Mouse (Mus musculus): Measurements from ENCODE around the gene Tnni1. TPM values are rescaled to one million over a fixed set of nuclear protein-coding genes. Genes with fewer than 3 reads are reported as not detected.

Tnni1 gene
- 3,602 and 4,207 TPM in 2 replicates for polyA plus RNA-seq (2015; fragmentation: Nextera tagmentation; extraction: Ambion mirVana)

DNA sequence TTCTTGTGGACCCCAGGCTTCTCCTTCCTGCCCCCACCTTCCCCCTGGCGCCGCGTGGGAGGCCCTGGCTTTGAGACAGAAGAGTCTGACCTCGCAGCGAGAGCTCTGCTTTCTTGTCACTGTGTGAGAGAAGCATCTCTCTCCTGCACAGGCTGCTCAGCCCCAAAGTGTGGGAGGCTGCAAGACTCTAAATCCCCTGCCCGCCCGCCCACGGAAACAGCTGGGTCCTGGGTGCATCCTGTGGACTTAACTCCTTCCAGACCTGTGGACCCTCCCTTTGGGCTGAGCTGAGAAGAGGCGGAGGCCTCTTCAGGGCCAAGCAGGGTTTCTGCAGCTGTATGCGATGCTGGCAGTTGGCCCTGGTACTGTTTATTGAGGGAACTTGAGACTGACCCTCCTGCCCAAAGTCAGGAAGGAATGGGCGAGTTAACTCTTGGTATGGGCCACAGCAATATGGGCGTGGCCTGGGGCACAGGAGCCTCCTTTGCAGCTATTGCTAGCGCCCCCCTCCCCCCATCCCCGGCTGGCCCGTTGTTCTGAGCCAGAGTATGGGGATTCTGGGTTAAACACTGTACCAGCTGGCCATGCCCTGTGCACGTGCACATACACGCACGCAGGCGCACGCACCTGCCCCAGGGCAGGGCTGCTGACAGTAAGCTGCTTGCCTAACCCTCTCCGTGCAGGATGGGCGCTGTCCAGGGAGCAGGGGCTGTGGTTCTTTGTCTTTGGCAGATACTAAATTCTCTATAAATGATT, at the start of gene Tnni1:
TSS of gene Tnni1 (plus strand) at position 655 of the 756 bp plus-strand sequence.
- H3K9me3 ChIP-seq: no peaks in the 10 kb centered on the region
- 29% methylated on average over 22 of the region's 22 CpGs for WGBS
- peak within 1 kb of the TSS; percentile 53 for H3K27ac ChIP-seq (replicated peaks)
- no peaks in the 10 kb centered on the region for H3K36me3 ChIP-seq
- H3K4me3 ChIP-seq: no peak within 1 kb of the TSS
- H3K9ac ChIP-seq: peak within 1 kb of the TSS; percentile 60
- H3K4me2 ChIP-seq: peak within 1 kb of the TSS; percentile 38
- no peak for ATAC-seq (ENCODE audit: extremely low read depth, insufficient number of reproducible peaks, low FRiP score, low TSS enrichment)
- H3K4me1 ChIP-seq: peaks cover 45% of the 10 kb centered on the region
- peaks cover 7% of the 10 kb centered on the region; the same call in 1 of the 2 replicates for H3K27me3 ChIP-seq (replicated peaks)

GRCm38 (mm10) chr1:135729821-135730220, 49.4 kb upstream of the Tnni1 start:
- 9% methylated on average over 4 of the region's 4 CpGs for WGBS

DNA sequence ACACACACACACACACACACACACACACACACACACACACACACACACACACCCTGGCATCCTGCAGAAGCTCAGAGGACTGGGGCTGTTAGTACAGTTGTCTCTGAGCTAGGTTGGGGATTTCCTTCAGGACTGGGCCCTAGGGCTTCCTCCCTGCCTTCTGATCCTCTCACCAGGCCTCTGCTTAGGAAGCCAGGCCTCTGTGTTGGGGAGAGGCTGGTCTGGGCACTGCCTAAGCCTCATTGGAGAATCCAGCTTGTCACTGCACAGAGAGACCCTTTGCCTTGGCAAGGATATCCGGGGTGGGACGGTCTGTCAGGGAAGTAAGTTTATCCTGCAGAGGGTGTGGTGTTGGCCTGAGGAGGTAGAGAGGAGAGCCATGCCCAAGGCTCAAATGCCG, 48.9 kb upstream of the Tnni1 start:
- no peak for ATAC-seq (ENCODE audit: extremely low read depth, insufficient number of reproducible peaks, low FRiP score, low TSS enrichment)
- H3K36me3 ChIP-seq: no peaks in the 10 kb centered on the region; the same call in 1 of the 2 replicates
- peak overlapping the region; percentile 98 for H3K27ac ChIP-seq (replicated peaks)
- H3K9me3 ChIP-seq: no peaks in the 10 kb centered on the region
- WGBS: 8% methylated on average over 3 of the region's 3 CpGs
- peak overlapping the region; percentile 87 for H3K4me2 ChIP-seq
- H3K27me3 ChIP-seq (replicated peaks): no peaks in the 10 kb centered on the region
- peak overlapping the region; percentile 86 for H3K4me3 ChIP-seq
- peak overlapping the region; percentile 96 for H3K9ac ChIP-seq
- peaks cover 83% of the 10 kb centered on the region for H3K4me1 ChIP-seq

More at GRCm38 (mm10) chr1:135729821-135730220, 49.4 kb upstream of the Tnni1 start:
- ATAC-seq (ENCODE audit: extremely low read depth, insufficient number of reproducible peaks, low FRiP score, low TSS enrichment): no peak
- H3K27ac ChIP-seq (replicated peaks): peak overlapping the region; percentile 98
- no peaks in the 10 kb centered on the region; the same call in 1 of the 2 replicates for H3K36me3 ChIP-seq
- H3K4me3 ChIP-seq: peak overlapping the region; percentile 86
- no peaks in the 10 kb centered on the region for H3K9me3 ChIP-seq
- H3K4me2 ChIP-seq: peak overlapping the region; percentile 87
- H3K27me3 ChIP-seq (replicated peaks): no peaks in the 10 kb centered on the region
- peak overlapping the region; percentile 96 for H3K9ac ChIP-seq
- peaks cover 78% of the 10 kb centered on the region for H3K4me1 ChIP-seq

- no peaks in the 10 kb centered on the region for H3K9me3 ChIP-seq
- ATAC-seq (ENCODE audit: extremely low read depth, insufficient number of reproducible peaks, low FRiP score, low TSS enrichment): no peak
- H3K4me1 ChIP-seq: peaks cover 84% of the 10 kb centered on the region
- peak overlapping the region; percentile 87 for H3K4me2 ChIP-seq
- 15% methylated on average over 7 of the region's 7 CpGs for WGBS
- peak overlapping the region; percentile 96 for H3K9ac ChIP-seq
- no peaks in the 10 kb centered on the region for H3K27me3 ChIP-seq (replicated peaks)
- peak overlapping the region; percentile 86 for H3K4me3 ChIP-seq
- peak overlapping the region; percentile 98 for H3K27ac ChIP-seq (replicated peaks)
- H3K36me3 ChIP-seq: peaks cover 5% of the 10 kb centered on the region
Observed at GRCm38 (mm10) chr1:135731393-135731792, 47.8 kb upstream of the Tnni1 start.

DNA sequence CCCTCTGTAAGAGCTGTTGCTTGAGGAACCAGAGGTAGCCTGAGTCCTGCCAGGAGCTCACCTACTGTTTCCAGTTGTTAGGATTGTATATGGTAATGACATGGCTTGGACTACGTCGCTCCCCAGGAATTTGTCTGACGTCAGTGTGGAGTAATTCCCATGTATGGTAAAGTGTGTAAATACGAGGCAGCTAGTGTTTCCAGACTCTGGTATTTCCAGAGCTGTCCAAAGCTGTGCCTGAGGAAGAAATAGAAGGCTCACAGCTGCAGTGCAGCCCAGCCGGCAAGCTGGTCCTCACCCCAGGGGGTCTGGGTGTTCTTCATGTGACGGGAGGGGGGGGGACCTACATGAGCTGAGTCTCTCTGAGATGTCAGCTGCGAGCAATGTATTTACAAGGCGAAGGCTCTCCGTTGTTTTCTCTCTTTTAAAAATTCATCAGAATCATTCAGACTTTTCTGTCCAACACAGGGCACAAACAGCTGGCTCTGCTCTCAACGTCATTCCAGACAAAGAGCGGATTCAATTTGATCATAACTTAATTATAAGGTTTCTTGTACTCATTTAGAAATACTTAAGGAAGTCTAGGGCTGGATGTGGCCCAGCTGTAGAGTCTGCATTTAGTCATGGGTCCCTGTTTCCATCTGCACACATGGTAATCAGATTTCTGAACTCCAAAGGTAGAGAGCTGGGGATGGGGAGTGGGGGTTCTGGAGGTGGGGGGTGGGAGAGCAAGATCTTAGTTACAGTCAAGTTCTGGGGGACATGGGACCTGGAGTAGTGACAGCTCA, 47.1 kb upstream of the Tnni1 start:
- H3K27ac ChIP-seq (replicated peaks): peak overlapping the region; percentile 98
- peak overlapping the region; percentile 96 for H3K9ac ChIP-seq
- WGBS: 16% methylated on average over 11 of the region's 11 CpGs
- peaks cover 85% of the 10 kb centered on the region for H3K4me1 ChIP-seq
- H3K36me3 ChIP-seq: peaks cover 12% of the 10 kb centered on the region
- peak overlapping the region; percentile 86 for H3K4me3 ChIP-seq
- peak; percentile 42; the same call in 1 of the 2 replicates for ATAC-seq (ENCODE audit: extremely low read depth, insufficient number of reproducible peaks, low FRiP score, low TSS enrichment)
- no peaks in the 10 kb centered on the region for H3K9me3 ChIP-seq
- H3K4me2 ChIP-seq: peak overlapping the region; percentile 87
- H3K27me3 ChIP-seq (replicated peaks): no peaks in the 10 kb centered on the region

DNA sequence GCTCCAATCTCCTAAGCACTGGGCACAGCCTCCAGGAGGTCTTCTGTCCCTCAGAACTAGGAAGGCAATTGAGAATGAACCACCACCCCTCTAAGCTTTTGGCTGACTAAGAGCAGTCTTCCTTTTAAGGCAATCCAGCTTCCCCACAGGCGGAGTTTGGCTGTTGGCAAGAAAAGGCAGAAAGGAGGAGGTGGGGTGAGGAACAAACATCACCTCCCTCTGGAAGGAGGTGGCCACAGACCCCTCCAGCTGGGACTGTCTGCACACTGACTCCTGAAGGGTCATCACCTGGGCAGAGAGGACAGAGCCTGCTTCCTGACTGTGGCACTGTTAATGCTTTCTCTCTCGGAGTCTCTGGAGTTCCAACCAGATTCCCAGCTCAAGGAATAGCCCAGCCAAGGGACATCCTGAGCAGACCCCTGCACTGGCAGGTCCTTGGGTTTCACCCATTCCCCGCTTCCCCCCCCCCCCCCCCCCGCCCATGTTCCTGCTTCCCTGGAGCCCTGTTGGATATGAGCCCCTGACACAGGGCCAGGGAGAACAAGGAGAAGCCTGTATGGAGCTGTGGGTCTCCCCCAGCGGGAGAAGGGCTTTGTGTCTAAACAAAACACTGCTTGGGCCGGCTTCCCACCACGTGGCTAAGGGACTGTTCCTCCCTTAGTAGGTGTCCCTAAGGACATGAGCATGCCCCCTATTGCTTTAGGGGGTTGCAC, 44.9 kb upstream of the Tnni1 start:
- H3K9me3 ChIP-seq: no peaks in the 10 kb centered on the region
- H3K4me1 ChIP-seq: peaks cover 95% of the 10 kb centered on the region
- peaks cover 26% of the 10 kb centered on the region for H3K36me3 ChIP-seq
- H3K9ac ChIP-seq: peak overlapping the region; percentile 72
- peak overlapping the region; percentile 9; the same call in 1 of the 2 replicates for H3K4me3 ChIP-seq
- peak overlapping the region; percentile 54 for H3K4me2 ChIP-seq
- peak; percentile 9; the same call in 1 of the 2 replicates for ATAC-seq (ENCODE audit: extremely low read depth, insufficient number of reproducible peaks, low FRiP score, low TSS enrichment)
- 22% methylated on average over 6 of the region's 7 CpGs for WGBS
- peak overlapping the region; percentile 98 for H3K27ac ChIP-seq (replicated peaks)
- no peaks in the 10 kb centered on the region for H3K27me3 ChIP-seq (replicated peaks)

- 31% methylated on average over 6 of the region's 6 CpGs for WGBS
- Histone ChIP-seq H3K9ac (peak overlapping the region; percentile 72), H3K27ac (replicated peaks) (peak overlapping the region; percentile 98), H3K4me2 (peak overlapping the region; percentile 54), H3K36me3 (peaks cover 32% of the 10 kb centered on the region), H3K4me3 (0 out of 2 replicates have a peak overlapping the region, but pooled peaks have one; percentile 5), H3K9me3 (no peaks in the 10 kb centered on the region), H3K27me3 (replicated peaks) (no peaks in the 10 kb centered on the region), H3K4me1 (peaks cover 97% of the 10 kb centered on the region)
- no peak for ATAC-seq (ENCODE audit: extremely low read depth, insufficient number of reproducible peaks, low FRiP score, low TSS enrichment)
Observed at GRCm38 (mm10) chr1:135735460-135735859, 43.8 kb upstream of the Tnni1 start.

DNA sequence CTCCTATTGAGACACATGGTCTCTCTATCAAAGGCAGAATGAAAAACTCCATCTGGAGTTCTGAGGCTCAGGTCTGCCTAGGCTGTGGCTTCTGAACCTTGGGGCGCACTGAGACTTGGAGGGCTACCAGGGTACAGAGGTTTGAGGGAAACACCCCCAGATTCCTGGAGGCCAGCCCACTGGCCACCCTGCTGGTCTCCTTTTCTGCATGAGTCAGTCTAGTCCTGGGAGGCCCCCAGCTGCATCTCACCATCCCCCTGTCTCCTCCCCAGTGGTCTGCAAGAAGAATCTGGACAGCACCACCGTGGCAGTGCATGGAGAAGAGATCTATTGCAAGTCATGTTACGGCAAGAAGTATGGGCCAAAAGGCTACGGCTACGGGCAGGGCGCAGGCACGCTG, 34.2 kb upstream of the Tnni1 start:
- H3K27me3 ChIP-seq (replicated peaks): no peaks in the 10 kb centered on the region
- H3K27ac ChIP-seq (replicated peaks): 0 out of 2 replicates have a peak overlapping the region, but pooled peaks have one; percentile 12
- no peak overlapping the region for H3K4me2 ChIP-seq
- peaks cover 45% of the 10 kb centered on the region for H3K4me1 ChIP-seq
- no peaks in the 10 kb centered on the region for H3K9me3 ChIP-seq
- H3K36me3 ChIP-seq: peaks cover 67% of the 10 kb centered on the region
- H3K9ac ChIP-seq: peak overlapping the region; percentile 24; the same call in 1 of the 2 replicates
- no peak overlapping the region for H3K4me3 ChIP-seq
- no peak for ATAC-seq (ENCODE audit: extremely low read depth, insufficient number of reproducible peaks, low FRiP score, low TSS enrichment)
- WGBS: 85% methylated on average over 7 of the region's 7 CpGs

DNA sequence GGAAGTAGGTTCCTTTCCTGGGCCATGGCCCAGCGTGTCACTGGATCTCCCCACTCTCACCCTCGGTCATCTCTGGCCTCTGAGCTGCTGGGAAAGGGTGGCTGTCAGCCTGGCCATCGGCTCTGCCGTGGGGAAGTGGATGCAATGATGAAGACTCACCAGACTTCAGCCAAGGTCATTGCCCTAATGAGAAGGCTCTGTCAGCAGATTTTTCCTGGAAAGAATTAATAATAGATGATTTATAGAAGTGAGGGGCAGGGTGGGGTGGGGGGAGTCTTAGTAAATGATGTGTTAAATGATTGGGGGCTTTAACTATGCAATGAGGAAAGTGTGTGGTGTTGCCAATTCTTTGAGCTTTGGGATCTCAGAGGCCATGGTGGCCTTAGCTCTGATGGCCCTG, 33.0 kb upstream of the Tnni1 start:
- WGBS: 64% methylated on average over 4 of the region's 4 CpGs
- Histone ChIP-seq H3K4me2 (no peak overlapping the region), H3K27ac (replicated peaks) (no peak overlapping the region), H3K4me3 (no peak overlapping the region), H3K9me3 (no peaks in the 10 kb centered on the region), H3K9ac (no peak overlapping the region), H3K36me3 (peaks cover 78% of the 10 kb centered on the region), H3K4me1 (peaks cover 33% of the 10 kb centered on the region), H3K27me3 (replicated peaks) (no peaks in the 10 kb centered on the region)
- no peak for ATAC-seq (ENCODE audit: extremely low read depth, insufficient number of reproducible peaks, low FRiP score, low TSS enrichment)

DNA sequence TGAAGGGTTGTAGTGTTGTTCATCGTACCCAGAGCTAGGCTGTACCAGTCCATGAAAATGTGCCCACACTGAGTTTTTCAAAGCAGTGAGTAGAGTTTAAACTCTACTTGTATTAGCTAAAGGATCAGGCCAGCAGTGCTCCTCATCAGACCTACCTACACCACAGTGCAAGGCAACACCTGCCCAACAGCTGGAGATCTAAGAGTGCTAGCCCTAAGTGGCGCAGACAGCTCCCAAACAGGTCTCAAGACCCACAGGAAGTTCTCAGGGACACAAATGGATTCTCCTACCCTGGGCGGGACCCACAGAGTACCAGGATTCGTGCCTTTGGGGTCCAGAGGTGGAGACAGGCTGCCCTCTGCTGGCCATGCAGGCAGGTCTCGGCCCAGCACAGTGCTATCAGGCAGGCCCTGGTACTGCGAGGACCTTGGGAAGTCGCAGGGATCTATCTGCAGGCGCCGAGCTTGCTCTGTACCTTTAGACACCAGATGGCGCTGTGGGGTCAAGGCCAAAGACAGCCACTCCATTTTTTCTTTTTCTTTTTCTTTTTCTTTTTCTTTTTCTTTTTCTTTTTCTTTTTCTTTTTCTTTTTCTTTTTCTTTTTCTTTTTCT, 26.4 kb upstream of the Tnni1 start:
- H3K4me3 ChIP-seq: no peak overlapping the region
- H3K36me3 ChIP-seq: peaks cover 45% of the 10 kb centered on the region
- peak overlapping the region; percentile 58; the same call in 1 of the 2 replicates for H3K27ac ChIP-seq (replicated peaks)
- WGBS: 6% methylated on average over 10 of the region's 10 CpGs
- H3K27me3 ChIP-seq (replicated peaks): no peaks in the 10 kb centered on the region
- H3K9ac ChIP-seq: 0 out of 2 replicates have a peak overlapping the region, but pooled peaks have one; percentile 19
- peaks cover 31% of the 10 kb centered on the region for H3K4me1 ChIP-seq
- ATAC-seq (ENCODE audit: extremely low read depth, insufficient number of reproducible peaks, low FRiP score, low TSS enrichment): peak; percentile 83; the same call in 1 of the 2 replicates
- H3K9me3 ChIP-seq: no peaks in the 10 kb centered on the region
- H3K4me2 ChIP-seq: no peak overlapping the region
